Mouse (Mus musculus) heart, adult 2 months (tissue): ENCODE data around the gene Fads3. TPM values are rescaled to one million over a fixed set of nuclear protein-coding genes. Genes with fewer than 3 reads are reported as not detected.

ENCODE experiments used
- DNase-seq, 2 experiments: peaks; one replicate each; pipeline ENCODE4 v3.0.0; 2021
- H3K27ac ChIP-seq: fragments of 200-600 bp; 2 replicates; pipeline ENCODE4 v1.8.1; 2022
- H3K27me3 ChIP-seq: fragments of 200-500 bp; 2 replicates; pipeline ENCODE4 v1.6.1; 2012; ENCODE audit warnings: mild to moderate bottlenecking, low read length, inconsistent platforms, mixed read lengths; ENCODE audit not compliant: control insufficient read depth, insufficient read depth
- H3K36me3 ChIP-seq: fragments of 200-500 bp; 2 replicates; pipeline ENCODE4 v1.6.1; 2012; ENCODE audit warnings: low read length, inconsistent platforms; ENCODE audit not compliant: control insufficient read depth, insufficient read depth
- H3K4me1 ChIP-seq: fragments of 200-500 bp; 2 replicates; pipeline ENCODE4 v1.6.1; 2011; ENCODE audit warnings: low read length; ENCODE audit not compliant: control insufficient read depth, insufficient read depth
- H3K4me3 ChIP-seq: fragments of 200-600 bp; 2 replicates; pipeline ENCODE4 v1.8.1; 2022
- H3K79me2 ChIP-seq: fragments of 200-500 bp; replicated peaks from 2 replicates; pipeline ENCODE4 v1.6.1; 2012; ENCODE audit warnings: mild to moderate bottlenecking, inconsistent platforms, low read length, moderate library complexity, mixed read lengths; ENCODE audit not compliant: control insufficient read depth, insufficient read depth
- H3K9ac ChIP-seq: fragments of 200-500 bp; 2 replicates; pipeline ENCODE4 v1.6.1; 2012; ENCODE audit warnings: low read depth, mild to moderate bottlenecking, control low read depth, inconsistent platforms, low read length, mixed read lengths
- CTCF ChIP-seq: fragments of 200-600 bp; IDR thresholded peaks from 2 replicates; pipeline ENCODE4 v1.8.1; 2022; ENCODE audit warnings: antibody characterized with exemption, mild to moderate bottlenecking, moderate library complexity
- EP300 ChIP-seq: fragments of 200-500 bp; IDR thresholded peaks from 2 replicates; pipeline ENCODE4 v1.6.1; 2011; ENCODE audit warnings: low read depth, low read length, control low read depth; ENCODE audit not compliant: insufficient read depth
- POLR2A ChIP-seq: fragments of 200-500 bp; IDR thresholded peaks from 2 replicates; pipeline ENCODE4 v1.6.1; 2011; ENCODE audit warnings: mild to moderate bottlenecking, low read depth, low read length, control low read depth; ENCODE audit not compliant: insufficient read depth
- WGBS: fragments of 180-500 bp; shearing (Covaris S2); methylation state at CpG from one replicate; pipeline ENCODE4 v1.1.7; 2018; 5-methylcytosine and 5-hydroxymethylcytosine counted together
- intact Hi-C: fragments of 180-260 bp; cut with DNase I; formaldehyde crosslinking; loops from one replicate; pipeline ENCODE4 v1.15.1; 2025
- polyA plus RNA-seq: library from polyadenylated mRNA; depleted of rRNA; stranded (reverse); fragments of >200 nt; gene quantifications from 2 replicates; pipeline ENCODE4 v1.2.3, GENCODE M21; 2012; rRNA removed
- total RNA-seq, 2 experiments: library from RNA; stranded (reverse); gene quantifications; 2 replicates each; pipeline ENCODE4 v1.2.3; 2021

Gene Fads3
- total and polyA plus RNA-seq, 3 experiments: 29.7 to 104 (median 33.7) TPM

GRCm38 (mm10) chr19:10106634-10107033 lies 65.3 kb downstream of the Fads3 start:
- Histone ChIP-seq H3K36me3 (no peaks in the 10 kb centered on the region), H3K4me3 (no peak overlapping the region), H3K9ac (no peak overlapping the region), H3K27me3 (no peaks in the 10 kb centered on the region), H3K79me2 (no peaks in the 10 kb centered on the region), H3K27ac (no peak overlapping the region), H3K4me1 (no peaks in the 10 kb centered on the region)
- WGBS: 80% methylated on average over 2 of the region's 2 CpGs
- TF ChIP-seq POLR2A (no peak), EP300 (no peak), CTCF (no peak)
- no peak for DNase-seq
- intact Hi-C loops: no loop called here

GRCm38 (mm10) chr19:10107051-10107611 lies 65.8 kb downstream of the Fads3 start:
- no peak for DNase-seq
- H3K79me2 ChIP-seq: no peaks in the 10 kb centered on the region
- no peaks in the 10 kb centered on the region for H3K36me3 ChIP-seq
- H3K9ac ChIP-seq: no peak overlapping the region
- no peak overlapping the region for H3K27ac ChIP-seq
- H3K27me3 ChIP-seq: no peaks in the 10 kb centered on the region
- H3K4me1 ChIP-seq: no peaks in the 10 kb centered on the region
- 72% methylated on average over 5 of the region's 5 CpGs for WGBS
- H3K4me3 ChIP-seq: no peak overlapping the region
- intact Hi-C loops: no loop called here
- TF ChIP-seq EP300: no peak
- TF ChIP-seq POLR2A: no peak
- TF ChIP-seq CTCF: no peak

- H3K27ac ChIP-seq: no peak overlapping the region
- no peaks in the 10 kb centered on the region for H3K4me1 ChIP-seq
- intact Hi-C loops: no loop called here
- WGBS: 90% methylated on average over 1 of the region's 1 CpGs
- TF ChIP-seq CTCF: no peak
- no peak for TF ChIP-seq POLR2A
- no peak for TF ChIP-seq EP300
- no peaks in the 10 kb centered on the region for H3K36me3 ChIP-seq
- H3K4me3 ChIP-seq: no peak overlapping the region
- no peak for DNase-seq
- H3K27me3 ChIP-seq: no peaks in the 10 kb centered on the region
- H3K9ac ChIP-seq: no peak overlapping the region
- H3K79me2 ChIP-seq: no peaks in the 10 kb centered on the region
These were observed 66.8 kb downstream of the Fads3 start for GRCm38 (mm10) chr19:10108129-10108528.

GRCm38 (mm10) chr19:10108666-10109065 lies 67.3 kb downstream of the Fads3 start:
- Histone ChIP-seq H3K79me2 (no peaks in the 10 kb centered on the region), H3K36me3 (no peaks in the 10 kb centered on the region), H3K27me3 (no peaks in the 10 kb centered on the region), H3K4me1 (no peaks in the 10 kb centered on the region), H3K4me3 (no peak overlapping the region), H3K27ac (no peak overlapping the region), H3K9ac (no peak overlapping the region)
- TF ChIP-seq CTCF: no peak
- no peak for TF ChIP-seq POLR2A
- TF ChIP-seq EP300: no peak
- WGBS: 82% methylated on average over 2 of the region's 2 CpGs
- DNase-seq: no peak
- intact Hi-C loops: no loop called here

Other genes with a start within 250 kb of the Fads3 start
- gene Scgb2a2, start 194.0 kb upstream of the Fads3 start, total RNA-seq: not detected
- gene Scgb2a2, start 194.0 kb upstream of the Fads3 start, polyA plus RNA-seq: not detected in 2 replicates
- gene Incenp, start 142.0 kb upstream of the Fads3 start, total RNA-seq: 1 to 10 TPM; 2.6 to 5.5 TPM
- 2.9 and 4.5 TPM in 2 replicates for gene Incenp, start 142.0 kb upstream of the Fads3 start, polyA plus RNA-seq
- gene Fth1, start 61.0 kb upstream of the Fads3 start, total RNA-seq: 1,000 to 10,000 TPM; 2,956 to 3,430 TPM
- gene Fth1, start 61.0 kb upstream of the Fads3 start, polyA plus RNA-seq: 2,611 and 2,797 TPM in 2 replicates
- gene Best1, start 39.9 kb upstream of the Fads3 start, total RNA-seq: under 1 TPM; 0.10 to 0.11 TPM
- 0.45 and 0.47 TPM in 2 replicates for gene Best1, start 39.9 kb upstream of the Fads3 start, polyA plus RNA-seq
- 1 to 10 TPM; 5.9 to 6.5 TPM for gene Rab3il1, start 39.9 kb upstream of the Fads3 start, total RNA-seq
- 11.1 and 14.2 TPM in 2 replicates for gene Rab3il1, start 39.9 kb upstream of the Fads3 start, polyA plus RNA-seq
- 1 to 10 TPM; 5.3 to 6.3 TPM for gene Fads2, start 60.2 kb downstream of the Fads3 start, total RNA-seq
- gene Fads2, start 60.2 kb downstream of the Fads3 start, polyA plus RNA-seq: 13.3 and 15.5 TPM in 2 replicates
- 10 to 100 TPM; 24.2 to 25.3 TPM for gene Fads1, start 141.3 kb downstream of the Fads3 start, total RNA-seq
- 14.6 and 16.2 TPM in 2 replicates for gene Fads1, start 141.3 kb downstream of the Fads3 start, polyA plus RNA-seq
- 100 to 1,000 TPM; 154 to 181 TPM for gene Tmem258, start 162.4 kb downstream of the Fads3 start, total RNA-seq
- gene Tmem258, start 162.4 kb downstream of the Fads3 start, polyA plus RNA-seq: 200 and 205 TPM in 2 replicates
- gene Fen1, start 162.6 kb downstream of the Fads3 start, total RNA-seq: 1 to 10 TPM; 3.7 to 4.5 TPM
- gene Fen1, start 162.6 kb downstream of the Fads3 start, polyA plus RNA-seq: 2.9 and 3.8 TPM in 2 replicates
- 1 to 10 TPM; 3.9 to 4.7 TPM for gene Myrf, start 199.2 kb downstream of the Fads3 start, total RNA-seq
- gene Myrf, start 199.2 kb downstream of the Fads3 start, polyA plus RNA-seq: 6.0 and 6.5 TPM in 2 replicates